Mouse (Mus musculus) thymus, postnatal 25 days (tissue): ENCODE data around the gene Lamb2.
A peak's percentile ranks its signal among the peaks of the same experiment; 100 is the strongest.

Experiments used
- DNase-seq: peaks from one replicate; pipeline ENCODE4 v3.0.0; 2022

The Lamb2 gene

DNA sequence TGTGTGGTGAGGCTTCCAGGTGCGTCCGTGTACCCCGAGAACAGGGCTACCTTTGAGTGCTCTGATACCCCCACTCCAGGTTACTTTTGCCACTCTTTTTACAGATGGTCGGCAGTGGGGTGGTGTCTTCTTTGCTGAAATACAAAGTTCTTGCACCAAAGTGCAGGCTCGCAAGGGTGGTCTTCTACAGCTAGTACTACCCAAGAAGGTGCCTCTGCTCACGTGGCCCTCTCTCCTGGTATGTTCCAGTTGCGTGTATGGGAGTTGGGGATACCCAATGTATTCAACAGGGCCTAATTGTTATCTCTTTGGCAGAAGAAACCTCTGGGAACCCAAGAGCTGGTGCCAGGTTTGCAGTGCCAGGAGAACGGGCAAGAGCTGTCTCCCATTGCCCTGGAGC, 13.7 kb downstream of the Lamb2 start:
- no peak for DNase-seq

DNA sequence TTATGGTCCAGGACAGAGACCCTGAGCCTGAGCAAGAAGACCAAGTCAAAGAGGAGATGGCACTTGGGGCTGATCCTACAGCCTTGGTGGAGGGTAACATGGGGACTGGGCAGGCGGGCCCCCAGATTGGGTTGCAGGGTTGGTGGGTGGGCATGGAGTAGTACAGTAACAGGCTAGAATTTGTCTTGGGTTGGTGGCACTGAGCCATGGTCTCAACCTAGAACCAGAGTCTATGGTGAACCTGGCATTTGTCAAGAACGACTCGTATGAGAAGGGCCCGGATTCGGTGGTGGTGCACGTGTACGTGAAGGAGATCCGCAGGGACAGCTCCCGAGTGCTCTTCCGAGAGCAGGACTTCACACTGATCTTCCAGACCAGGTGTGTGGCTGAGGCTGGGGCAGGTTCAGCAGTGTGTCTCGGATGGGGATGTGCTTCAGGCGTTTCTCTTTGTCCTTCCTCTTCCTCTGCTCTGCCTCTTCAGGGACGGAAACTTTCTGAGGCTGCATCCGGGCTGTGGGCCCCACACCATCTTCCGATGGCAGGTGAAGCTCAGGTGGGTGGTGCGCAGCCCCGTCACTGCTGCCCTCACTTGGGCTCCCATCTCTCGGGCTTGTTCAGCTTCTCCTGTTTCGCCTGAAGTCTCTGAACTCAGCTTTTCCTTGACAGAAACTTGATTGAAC, 14.8 kb downstream of the Lamb2 start:
- DNase-seq, result no peak

DNA sequence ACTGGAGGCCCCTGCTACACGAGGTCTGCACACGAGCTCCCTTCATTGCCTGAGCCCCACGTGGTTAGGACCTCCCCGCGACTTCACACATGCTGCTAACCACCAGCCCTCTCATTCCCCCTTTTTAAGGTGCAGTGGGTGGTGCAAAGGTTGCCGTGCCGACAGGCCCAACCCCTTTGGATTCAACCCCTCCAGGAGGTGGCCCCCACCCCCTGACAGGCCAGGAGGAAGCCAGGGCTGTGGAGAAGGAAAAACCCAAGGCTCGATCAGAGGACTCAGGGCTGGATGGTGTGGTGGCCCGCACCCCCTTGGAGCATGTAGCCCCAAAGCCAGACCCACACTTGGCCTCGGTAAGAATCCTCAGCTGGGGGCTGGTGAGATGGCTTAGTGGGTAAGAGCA, 15.4 kb downstream of the Lamb2 start:
- DNase-seq, result no peak

DNA sequence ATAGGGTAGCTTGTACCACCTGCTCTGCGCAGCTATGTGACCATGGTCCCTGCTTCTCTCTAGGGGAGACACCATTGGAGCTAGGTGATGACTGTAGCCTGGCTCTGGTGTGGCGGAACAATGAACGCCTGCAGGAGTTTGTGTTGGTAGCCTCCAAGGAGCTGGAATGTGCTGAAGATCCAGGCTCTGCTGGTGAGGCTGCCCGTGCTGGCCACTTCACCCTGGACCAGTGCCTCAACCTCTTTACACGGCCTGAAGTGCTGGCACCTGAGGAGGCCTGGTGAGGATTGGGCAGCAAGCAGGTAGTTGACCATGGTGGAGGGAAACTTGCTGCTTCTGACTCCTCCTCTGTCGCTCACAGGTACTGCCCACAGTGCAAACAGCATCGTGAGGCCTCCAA, 19.7 kb downstream of the Lamb2 start:
- DNase-seq, result no peak

DNA sequence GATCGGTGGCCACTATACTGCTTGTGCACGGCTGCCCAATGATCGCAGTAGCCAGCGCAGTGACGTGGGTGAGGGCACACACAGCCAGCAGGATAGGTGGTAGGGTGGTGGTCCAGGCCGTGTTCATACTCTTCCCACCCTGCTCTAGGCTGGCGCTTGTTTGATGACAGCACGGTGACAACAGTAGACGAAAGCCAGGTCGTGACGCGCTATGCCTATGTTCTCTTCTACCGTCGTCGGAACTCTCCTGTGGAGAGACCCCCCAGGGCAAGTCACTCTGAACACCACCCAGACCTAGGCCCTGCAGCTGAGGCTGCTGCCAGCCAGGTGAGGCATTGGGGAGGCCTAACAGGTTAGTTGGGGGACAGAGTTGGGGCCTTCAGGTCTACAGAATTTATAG, 20.4 kb downstream of the Lamb2 start:
- no peak for DNase-seq

DNA sequence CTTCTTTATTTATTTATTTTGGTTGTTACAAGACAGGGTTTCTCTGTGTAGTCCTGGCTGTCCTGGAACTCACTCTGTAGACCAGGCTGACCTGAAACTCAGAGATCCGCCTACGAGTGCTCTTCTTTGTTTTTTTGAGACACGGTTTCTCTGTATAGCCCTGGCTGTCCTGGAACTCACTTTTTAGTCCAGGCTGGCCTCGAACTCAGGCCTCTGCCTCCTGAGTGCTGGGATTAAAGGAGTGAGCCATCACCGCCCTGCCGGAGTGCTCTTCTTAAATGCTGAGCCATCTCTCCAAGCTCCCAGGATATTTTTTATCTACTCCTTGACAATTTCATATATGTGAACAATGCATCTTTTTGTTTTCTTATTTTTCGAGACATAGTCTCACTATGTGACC, 27.4 kb downstream of the Lamb2 start:
- DNase-seq, result no peak

DNA sequence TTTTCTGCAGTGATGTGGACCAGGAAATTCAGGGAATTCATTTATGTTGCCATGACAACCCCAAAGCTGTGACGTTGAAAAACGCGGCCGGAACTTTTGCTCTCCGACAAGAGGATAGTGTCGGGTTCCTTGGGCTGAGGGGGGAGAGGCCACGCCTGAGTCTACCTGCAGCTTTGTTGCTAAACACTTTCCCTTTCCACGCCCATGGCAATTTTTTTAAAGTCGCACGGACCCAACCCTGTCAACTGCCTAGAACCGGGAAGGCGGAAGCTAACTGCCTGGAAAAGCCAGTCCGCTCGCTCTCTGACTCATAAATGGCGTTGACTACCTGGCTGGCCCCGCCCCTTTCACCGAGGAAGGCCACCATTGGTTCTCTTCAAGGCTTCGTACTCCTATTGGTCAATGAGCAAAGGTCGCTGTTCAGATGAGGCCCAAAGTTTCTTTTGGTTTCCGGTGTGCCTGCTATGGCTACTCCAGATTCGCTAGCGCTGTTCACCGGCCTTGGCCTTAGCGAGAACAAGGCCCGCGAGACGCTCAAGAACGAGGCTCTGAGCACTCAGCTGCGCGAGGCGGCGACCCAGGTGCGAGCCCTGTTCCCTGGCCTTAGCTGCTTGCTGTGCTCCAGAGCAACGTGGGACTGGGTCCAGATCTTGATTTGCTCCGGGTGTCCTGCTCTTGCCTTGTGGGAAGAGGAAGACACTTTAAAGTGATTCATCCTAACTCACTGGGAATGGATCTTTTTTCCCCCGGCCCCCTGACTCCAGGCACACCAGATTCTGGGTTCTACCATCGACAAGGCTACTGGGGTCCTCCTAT, 28.3 kb downstream of the Lamb2 start, which contains the start of gene Qars:
Qars (plus strand) TSS at position 88 of the 816 bp plus-strand sequence.
- DNase-seq, result peak; percentile 94

DNA sequence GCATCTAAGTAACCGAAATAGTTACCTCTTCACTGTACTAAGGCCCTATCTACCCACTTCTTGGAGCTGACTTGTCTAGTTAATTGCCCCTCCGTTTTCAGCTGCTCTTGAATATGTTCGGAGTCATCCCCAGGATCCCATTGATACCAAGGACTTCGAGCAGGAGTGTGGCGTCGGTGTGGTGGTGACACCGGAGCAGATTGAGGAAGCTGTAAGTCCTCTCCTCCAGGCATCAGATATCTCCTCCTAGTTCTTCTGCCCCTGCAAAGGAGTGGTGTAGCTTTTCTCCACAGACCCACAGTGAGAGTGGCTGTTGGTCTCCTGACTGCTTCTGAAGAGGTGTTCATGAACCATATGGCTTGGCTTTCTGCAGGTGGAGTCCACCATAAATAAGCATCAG, 29.2 kb downstream of the Lamb2 start:
- DNase-seq, result no peak

DNA sequence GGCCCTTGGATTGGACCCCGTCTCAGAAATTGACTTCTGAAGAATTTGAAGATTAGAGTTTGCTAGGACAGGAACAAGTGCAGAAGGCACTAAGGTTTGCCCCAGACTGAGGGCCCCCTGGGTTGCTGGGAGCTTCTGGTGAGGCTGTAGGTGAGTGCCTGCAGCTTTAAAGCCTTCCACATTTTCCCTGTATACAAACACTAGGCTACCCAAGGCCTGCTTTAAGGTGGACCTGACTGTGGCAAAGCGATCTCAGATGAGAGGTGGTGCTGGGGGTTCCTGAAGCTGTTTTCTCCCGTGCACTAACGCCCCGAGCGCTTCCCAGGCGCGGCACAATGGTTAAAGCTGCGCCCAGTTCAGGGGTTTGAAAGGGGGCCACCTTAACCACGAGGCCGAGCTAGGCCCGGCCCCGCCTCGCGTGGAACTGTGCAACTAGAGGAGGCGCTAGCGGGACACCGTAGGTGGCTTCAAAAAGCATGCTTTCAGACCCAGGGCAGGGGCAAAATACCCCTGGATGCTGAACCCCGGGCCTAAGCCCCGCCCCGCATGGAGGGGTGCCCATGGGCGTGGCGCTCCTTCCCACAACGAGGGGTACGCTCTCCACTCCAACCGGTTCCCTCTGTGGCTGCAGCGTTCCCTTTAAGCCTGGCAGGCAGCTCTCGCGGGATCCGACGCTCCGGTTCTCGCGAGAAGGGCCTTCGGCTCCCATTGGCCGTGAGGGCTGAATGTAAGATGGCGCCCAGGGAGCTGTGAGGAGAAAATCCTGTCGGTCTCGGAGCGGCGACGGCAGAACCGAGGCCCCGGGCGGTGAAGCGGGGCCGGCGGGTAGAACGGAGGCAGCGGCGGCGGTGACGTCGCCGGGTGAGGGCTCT, 37.1 kb downstream of the Lamb2 start, which contains the start of gene Qrich1:
Qrich1 (plus strand) TSS at position 427 of the 872 bp plus-strand sequence.
- DNase-seq, result peak; percentile 97

DNA sequence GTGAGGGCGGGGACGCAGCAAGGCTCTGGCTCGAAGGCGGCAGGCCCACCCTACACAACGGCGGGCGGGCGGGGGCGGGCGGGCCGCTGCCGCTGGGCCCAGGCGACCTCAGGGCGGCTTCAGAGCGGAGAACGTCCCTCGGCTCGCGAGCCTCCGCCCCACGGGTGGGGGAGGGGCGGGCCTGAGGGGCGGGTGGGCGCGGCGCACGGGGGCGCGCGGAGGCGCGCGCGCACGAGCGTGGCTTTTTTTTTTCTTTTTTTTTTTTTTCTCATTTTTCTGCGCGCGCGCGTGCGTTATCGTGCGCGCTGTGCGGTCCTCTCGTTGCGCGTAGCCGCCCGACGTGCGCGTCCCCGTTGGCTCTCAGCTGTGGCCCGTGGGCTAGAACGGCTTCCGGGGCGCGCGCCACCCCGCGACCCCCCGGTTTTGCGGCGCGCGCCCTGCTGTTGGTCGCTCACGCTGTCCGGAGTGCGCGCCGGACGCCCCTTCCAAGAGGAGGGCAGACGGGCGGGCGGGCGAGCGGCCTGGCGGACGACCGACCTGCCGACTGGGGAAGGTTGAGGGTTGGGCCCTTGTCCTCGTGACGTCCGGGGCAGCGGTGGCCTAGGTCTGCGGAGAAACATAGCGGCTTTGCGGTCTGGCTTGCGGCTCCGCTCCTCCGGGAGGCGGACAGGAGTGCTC, 37.9 kb downstream of the Lamb2 start:
- peak; percentile 87 for DNase-seq

DNA sequence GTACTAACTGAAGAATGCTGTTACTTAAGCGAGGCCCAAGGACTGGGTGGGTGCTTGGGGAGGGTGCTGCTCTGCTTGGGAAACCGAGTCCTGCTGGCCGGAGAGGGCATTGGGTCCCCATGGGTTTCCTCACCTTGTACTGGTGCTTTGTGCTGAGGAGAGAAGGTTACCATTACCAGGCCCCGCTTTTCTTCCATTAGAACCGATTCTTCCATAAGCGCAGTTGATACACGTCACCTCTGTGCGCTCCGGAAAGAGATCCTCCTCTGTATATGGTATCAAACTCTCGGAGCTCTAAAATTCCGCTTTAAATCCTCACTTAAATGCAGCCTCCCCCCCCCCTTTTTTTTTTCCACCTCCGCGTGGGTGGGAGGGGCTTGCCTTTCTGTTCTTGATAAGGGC, 38.4 kb downstream of the Lamb2 start:
- DNase-seq, result no peak

DNA sequence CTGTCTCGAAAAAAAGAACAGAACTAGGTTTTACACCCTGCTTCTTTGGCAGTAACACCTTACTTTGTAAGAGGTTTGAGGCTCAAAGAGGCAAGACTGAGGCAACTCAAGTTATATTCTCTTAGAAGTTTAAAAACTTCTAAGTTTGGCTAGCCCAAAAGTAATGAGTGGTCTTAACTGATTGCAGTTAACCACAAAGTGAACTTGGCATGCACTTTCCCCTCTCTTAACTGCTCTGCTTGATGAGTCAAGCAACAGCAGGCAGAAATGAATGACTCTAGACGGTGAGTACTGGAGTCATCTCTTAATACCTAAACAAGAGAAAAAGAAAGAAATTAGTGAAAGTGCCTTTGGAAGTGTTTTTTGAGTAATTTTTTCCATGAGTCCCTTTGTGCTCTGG, 42.1 kb downstream of the Lamb2 start:
- no peak for DNase-seq

DNA sequence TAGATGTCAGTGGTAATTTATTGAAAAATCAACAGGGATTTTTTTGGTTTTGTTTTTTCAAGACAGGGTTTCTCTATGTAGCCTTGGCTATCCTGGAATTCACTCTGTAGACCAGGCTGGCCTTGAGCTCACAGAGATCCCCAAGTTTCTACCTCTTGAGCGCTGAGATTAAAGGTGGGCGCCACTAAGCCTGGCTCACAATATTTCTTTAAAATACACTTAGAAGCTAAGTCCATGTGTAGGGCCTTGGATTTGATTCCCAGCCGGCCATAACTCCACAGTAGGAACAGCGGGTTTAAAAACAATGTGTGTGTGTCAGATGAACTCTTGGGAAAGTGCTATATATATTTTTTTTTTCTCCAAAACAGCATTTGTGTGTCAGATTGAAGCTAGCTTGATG, 43.8 kb downstream of the Lamb2 start:
- no peak for DNase-seq

DNA sequence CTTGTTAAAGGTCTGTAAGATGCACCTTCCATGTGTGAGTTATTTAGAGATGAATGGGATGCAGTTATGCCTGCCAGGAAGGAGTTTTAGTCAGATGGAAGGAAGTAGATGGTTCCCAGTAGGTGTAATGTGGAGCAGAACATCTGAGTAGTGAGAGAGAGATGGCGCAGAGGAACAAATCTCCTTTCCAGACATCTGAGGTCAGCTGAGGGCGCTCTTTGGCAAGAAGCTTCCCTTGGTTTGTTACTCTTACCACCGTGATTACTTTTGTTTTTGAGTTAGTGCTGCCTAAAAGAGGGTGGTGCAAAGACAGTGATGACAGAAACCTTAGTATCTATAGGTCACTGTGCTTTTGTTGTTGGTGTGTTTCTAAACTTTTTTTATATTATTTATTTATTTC, 45.9 kb downstream of the Lamb2 start:
- no peak for DNase-seq

DNA sequence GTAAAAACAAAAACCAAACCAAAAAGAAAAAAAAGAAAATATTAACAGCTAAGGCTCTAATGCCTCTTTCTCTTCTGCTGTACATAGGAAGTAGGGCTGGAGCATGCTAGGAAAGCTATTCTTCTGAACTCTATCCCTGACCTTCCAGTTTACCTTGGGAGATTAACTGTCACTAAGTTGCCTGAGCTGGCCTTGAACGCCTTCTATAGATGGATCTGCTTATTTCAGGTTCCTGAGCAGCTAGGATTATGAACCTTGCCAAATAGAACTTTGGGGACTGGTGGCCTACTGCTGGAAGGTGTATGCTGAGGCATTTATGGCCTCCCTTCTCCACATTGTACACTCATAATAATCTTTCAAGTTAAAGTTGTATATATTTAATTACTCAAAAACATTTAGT, 51.4 kb downstream of the Lamb2 start:
- no peak for DNase-seq

DNA sequence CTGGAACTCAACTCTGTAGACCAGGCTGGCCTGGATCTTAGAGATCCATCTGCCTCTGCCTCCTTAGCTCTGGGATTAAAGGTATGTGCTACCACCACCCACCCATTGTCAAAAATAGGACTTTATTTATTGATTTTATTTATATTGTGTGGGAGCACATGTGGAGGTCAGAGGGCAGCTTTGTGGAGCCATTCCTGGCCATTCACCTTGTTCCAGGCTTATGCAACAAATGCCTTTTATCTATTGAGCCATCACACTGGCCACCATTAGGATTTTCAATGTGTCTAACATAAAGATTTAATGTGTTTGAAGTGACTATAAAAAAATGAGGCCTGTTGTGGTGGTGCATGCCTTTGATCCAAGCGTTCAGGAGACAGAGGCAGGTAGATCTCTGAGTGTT, 52.0 kb downstream of the Lamb2 start:
- DNase-seq, result no peak
